Mouse (Mus musculus): ENCODE data around the gene Vmn1r176. TPM values are rescaled to one million over a fixed set of nuclear protein-coding genes. Genes with fewer than 3 reads are reported as not detected.
"Not testable (repeated sequence)": the region's sequence is repeated elsewhere in the genome, so short reads cannot be mapped to it uniquely, and the experiment has no call there.

Vmn1r176 gene
- not detected in 2 replicates for polyA plus RNA-seq (2015; fragmentation: Nextera tagmentation; extraction: Ambion mirVana)

DNA sequence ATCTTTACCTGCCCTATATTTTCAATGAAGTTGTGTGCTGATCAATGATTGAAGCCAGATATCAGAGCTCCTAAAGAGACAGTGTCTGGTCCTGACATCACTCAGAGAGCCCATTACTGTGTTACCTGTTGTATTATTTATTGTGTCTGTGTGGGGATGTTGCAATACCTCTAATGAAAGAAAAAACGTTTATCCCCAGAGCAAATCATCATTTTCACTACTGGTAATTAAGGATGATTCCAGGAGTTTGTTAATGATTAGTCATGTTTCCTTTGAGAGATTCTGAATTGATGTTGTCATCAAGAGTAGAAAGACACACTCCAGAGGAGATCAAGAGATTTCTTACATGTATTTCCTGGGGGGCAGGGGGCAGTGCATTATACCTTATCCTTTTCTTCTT, at the start of gene Vmn1r176:
Gene Vmn1r176, minus strand, starts transcription at position 101 of the 400 bp plus-strand sequence.
- not testable (repeated sequence) for H3K4me3 ChIP-seq; H3K9me3 ChIP-seq; H3K4me1 ChIP-seq; H3K36me3 ChIP-seq; H3K4me2 ChIP-seq; H3K27ac ChIP-seq; H3K9ac ChIP-seq; H3K27me3 ChIP-seq; ATAC-seq (ENCODE audit: insufficient number of reproducible peaks, insufficient read depth, low FRiP score, low TSS enrichment, low read depth)
- no CpG with 5 or more reads among the region's 1 CpGs for WGBS

DNA sequence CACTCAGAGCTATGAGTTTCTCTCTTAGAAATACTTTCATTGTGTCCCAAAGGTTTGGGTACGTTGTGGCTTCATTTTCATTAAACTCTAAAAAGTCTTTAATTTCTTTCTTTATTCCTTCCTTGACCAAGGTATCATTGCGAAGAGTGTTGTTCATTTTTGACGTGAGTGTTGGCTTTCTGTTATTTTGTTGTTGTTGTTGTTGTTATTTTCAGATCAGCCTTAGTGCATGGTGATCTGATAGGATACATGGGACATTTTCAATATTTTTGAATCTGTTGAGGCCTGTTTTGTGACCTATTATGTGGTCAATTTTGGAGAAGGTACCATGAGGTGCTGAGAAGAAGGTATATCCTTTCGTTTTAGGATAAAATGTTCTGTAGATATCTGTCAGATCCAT, 39.7 kb upstream of the Vmn1r176 start:
- ATAC-seq (ENCODE audit: insufficient number of reproducible peaks, insufficient read depth, low FRiP score, low TSS enrichment, low read depth); H3K4me3 ChIP-seq; H3K27me3 ChIP-seq; H3K27ac ChIP-seq; H3K4me2 ChIP-seq; H3K9ac ChIP-seq; H3K9me3 ChIP-seq; H3K4me1 ChIP-seq; H3K36me3 ChIP-seq: not testable (repeated sequence)
- 64% methylated on average over 4 of the region's 4 CpGs for WGBS

DNA sequence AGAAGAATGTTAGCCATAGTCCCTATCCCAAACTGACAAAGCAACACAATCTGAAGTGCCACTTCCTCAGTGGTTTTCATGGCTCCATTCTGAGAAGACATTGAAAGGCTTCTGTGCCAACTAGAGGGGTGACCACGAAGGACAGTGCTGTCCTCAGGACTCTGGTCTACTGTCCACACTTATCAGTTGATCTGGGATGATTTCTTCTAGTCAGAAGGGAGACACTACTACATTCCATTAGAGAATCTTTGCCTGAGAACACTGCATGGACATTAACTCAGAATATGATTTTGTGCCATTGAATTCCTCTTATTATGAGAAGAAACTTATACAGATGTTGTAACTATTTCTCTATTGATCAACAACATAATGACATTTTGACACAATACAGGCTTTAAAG, 29.2 kb upstream of the Vmn1r176 start, which contains the start of gene Vmn1r177:
Gene Vmn1r177, minus strand, starts transcription at position 101 of the 400 bp plus-strand sequence.
- not testable (repeated sequence) for H3K4me1 ChIP-seq; H3K9me3 ChIP-seq; H3K27ac ChIP-seq; H3K9ac ChIP-seq; H3K4me3 ChIP-seq; H3K36me3 ChIP-seq; H3K27me3 ChIP-seq; H3K4me2 ChIP-seq; ATAC-seq (ENCODE audit: insufficient number of reproducible peaks, insufficient read depth, low FRiP score, low TSS enrichment, low read depth)
- WGBS = 26% methylated on average over 1 of the region's 1 CpGs

DNA sequence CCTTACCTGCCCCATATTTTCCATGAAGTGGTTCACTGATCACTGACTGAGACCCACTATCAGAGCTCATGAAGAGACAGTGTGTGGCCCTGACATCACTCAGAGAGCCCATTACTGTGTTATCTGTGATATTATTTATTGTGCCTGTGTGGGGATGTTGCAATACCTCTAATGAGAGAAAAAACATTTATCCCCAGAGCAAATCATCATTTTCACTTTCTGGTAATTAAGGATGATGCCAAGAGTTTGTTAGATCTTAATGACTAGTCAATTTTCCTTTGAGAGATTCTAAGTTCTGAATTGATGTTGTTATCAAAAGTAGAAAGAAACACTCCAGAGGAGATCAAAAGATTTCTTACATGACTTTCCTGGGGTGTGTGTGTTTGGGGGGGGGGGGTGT, 26.6 kb downstream of the Vmn1r176 start, which contains the start of gene Vmn1r175:
Gene Vmn1r175, minus strand, starts transcription at position 101 of the 400 bp plus-strand sequence.
- H3K4me1 ChIP-seq; H3K4me3 ChIP-seq; H3K4me2 ChIP-seq; H3K9ac ChIP-seq; H3K27ac ChIP-seq; H3K36me3 ChIP-seq; H3K27me3 ChIP-seq; ATAC-seq (ENCODE audit: insufficient number of reproducible peaks, insufficient read depth, low FRiP score, low TSS enrichment, low read depth); H3K9me3 ChIP-seq: not testable (repeated sequence)

DNA sequence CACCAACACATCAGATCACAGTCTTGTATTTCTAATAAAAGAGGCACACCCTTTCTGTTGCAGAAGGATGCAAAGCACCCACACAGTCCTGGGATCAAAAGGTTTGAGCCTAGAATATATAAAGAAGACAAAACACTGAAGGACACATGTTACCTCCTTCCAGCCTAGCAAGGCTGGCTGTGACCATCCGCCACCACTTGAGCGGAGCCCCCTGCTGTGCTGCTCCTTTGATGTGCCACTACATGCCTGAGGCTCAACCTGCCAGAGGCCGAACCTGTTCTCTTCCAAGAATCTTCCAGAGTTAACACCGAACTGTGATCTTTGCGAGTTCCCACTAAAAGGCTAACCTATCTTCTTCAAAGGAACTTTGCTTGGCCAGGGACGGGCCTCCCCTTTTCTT, 52.6 kb downstream of the Vmn1r176 start:
- H3K9me3 ChIP-seq = peaks cover 23% of the 10 kb centered on the region
- ATAC-seq (ENCODE audit: insufficient number of reproducible peaks, insufficient read depth, low FRiP score, low TSS enrichment, low read depth) = no peak
- no peak overlapping the region for H3K4me3 ChIP-seq

More for the DNA sequence above, 52.6 kb downstream of the Vmn1r176 start:
- Histone ChIP-seq H3K4me1 (no peaks in the 10 kb centered on the region), H3K9ac (no peak overlapping the region), H3K27ac (no peak overlapping the region), H3K4me2 (no peak overlapping the region), H3K27me3 (no peaks in the 10 kb centered on the region), H3K36me3 (no peaks in the 10 kb centered on the region)
- WGBS = 72% methylated on average over 6 of the region's 6 CpGs

Other genes with a start within 250 kb of the Vmn1r176 start
- gene Vmn1r170, start 231.2 kb downstream of the Vmn1r176 start, polyA plus RNA-seq (2015; fragmentation: Nextera tagmentation; extraction: Ambion mirVana) = not detected in 2 replicates
- not detected in 2 replicates for gene Vmn1r171, start 206.7 kb downstream of the Vmn1r176 start, polyA plus RNA-seq (2015; fragmentation: Nextera tagmentation; extraction: Ambion mirVana)
- gene Vmn1r172, start 179.1 kb downstream of the Vmn1r176 start, polyA plus RNA-seq (2015; fragmentation: Nextera tagmentation; extraction: Ambion mirVana) = not detected in 2 replicates
- not detected in 2 replicates for gene Vmn1r173, start 136.7 kb downstream of the Vmn1r176 start, polyA plus RNA-seq (2015; fragmentation: Nextera tagmentation; extraction: Ambion mirVana)
- not detected in 2 replicates for gene Vmn1r174, start 85.1 kb downstream of the Vmn1r176 start, polyA plus RNA-seq (2015; fragmentation: Nextera tagmentation; extraction: Ambion mirVana)
- not detected in 2 replicates for gene Vmn1r175, start 26.7 kb downstream of the Vmn1r176 start, polyA plus RNA-seq (2015; fragmentation: Nextera tagmentation; extraction: Ambion mirVana)
- gene Vmn1r177, start 29.1 kb upstream of the Vmn1r176 start, polyA plus RNA-seq (2015; fragmentation: Nextera tagmentation; extraction: Ambion mirVana) = not detected in 2 replicates
- gene Vmn1r178, start 54.6 kb upstream of the Vmn1r176 start, polyA plus RNA-seq (2015; fragmentation: Nextera tagmentation; extraction: Ambion mirVana) = not detected in 2 replicates
- gene Vmn1r179, start 89.6 kb upstream of the Vmn1r176 start, polyA plus RNA-seq (2015; fragmentation: Nextera tagmentation; extraction: Ambion mirVana) = not detected in 2 replicates
- gene Vmn1r180, start 113.3 kb upstream of the Vmn1r176 start, polyA plus RNA-seq (2015; fragmentation: Nextera tagmentation; extraction: Ambion mirVana) = not detected in 2 replicates
- not detected in 2 replicates for gene Vmn1r181, start 137.2 kb upstream of the Vmn1r176 start, polyA plus RNA-seq (2015; fragmentation: Nextera tagmentation; extraction: Ambion mirVana)
- not detected in 2 replicates for gene V1rd19, start 164.3 kb upstream of the Vmn1r176 start, polyA plus RNA-seq (2015; fragmentation: Nextera tagmentation; extraction: Ambion mirVana)
- not detected in 2 replicates for gene Vmn1r183, start 215.9 kb upstream of the Vmn1r176 start, polyA plus RNA-seq (2015; fragmentation: Nextera tagmentation; extraction: Ambion mirVana)
- gene Zfp180, start 244.6 kb upstream of the Vmn1r176 start, polyA plus RNA-seq (2015; fragmentation: Nextera tagmentation; extraction: Ambion mirVana) = 23.8 and 25.4 TPM in 2 replicates